Mouse (Mus musculus) ES-Bruce4 (cell line): ENCODE measurements around the gene Nufip1.

Source experiments
- CTCF ChIP-seq: IDR thresholded peaks from one replicate; pipeline ENCODE4 v1.8.1; 2011; ENCODE audit warnings: low read depth, low read length
- EP300 ChIP-seq: IDR thresholded peaks from 2 replicates; pipeline ENCODE4 v1.6.1; 2011; ENCODE audit warnings: low read depth, low read length; ENCODE audit not compliant: insufficient read depth
- POLR2A ChIP-seq: IDR thresholded peaks from one replicate; pipeline ENCODE4 v1.8.1; 2011; ENCODE audit warnings: low read length; ENCODE audit not compliant: insufficient read depth

- TF ChIP-seq CTCF (no peak), EP300 (no peak), POLR2A (no peak)
Observed at GRCm38 (mm10) chr14:76134975-76135374, 24.3 kb downstream of the Nufip1 start.
